Mouse (Mus musculus) layer of hippocampus, postnatal 10 days (tissue): ENCODE data around the gene Dnajb14. TPM values are rescaled to one million over a fixed set of nuclear protein-coding genes. Genes with fewer than 3 reads are reported as not detected.
A peak's percentile ranks its signal among the peaks of the same experiment; 100 is the strongest.
"Not testable (repeated sequence)": the region's sequence is repeated elsewhere in the genome, so short reads cannot be mapped to it uniquely, and the experiment has no call there.

Experiments used
- DNase-seq, 2 experiments: peaks; one replicate each; pipeline ENCODE4 v3.0.0; 2021; ENCODE audit warnings: low spot score in 2 of 2
- total RNA-seq, 2 experiments: library from RNA; stranded (reverse); gene quantifications; 2 replicates each; pipeline ENCODE4 v1.2.3; 2021

Gene Dnajb14
- total RNA-seq, 2 experiments from 2014 or later = 40.1 to 44.9 TPM

DNA sequence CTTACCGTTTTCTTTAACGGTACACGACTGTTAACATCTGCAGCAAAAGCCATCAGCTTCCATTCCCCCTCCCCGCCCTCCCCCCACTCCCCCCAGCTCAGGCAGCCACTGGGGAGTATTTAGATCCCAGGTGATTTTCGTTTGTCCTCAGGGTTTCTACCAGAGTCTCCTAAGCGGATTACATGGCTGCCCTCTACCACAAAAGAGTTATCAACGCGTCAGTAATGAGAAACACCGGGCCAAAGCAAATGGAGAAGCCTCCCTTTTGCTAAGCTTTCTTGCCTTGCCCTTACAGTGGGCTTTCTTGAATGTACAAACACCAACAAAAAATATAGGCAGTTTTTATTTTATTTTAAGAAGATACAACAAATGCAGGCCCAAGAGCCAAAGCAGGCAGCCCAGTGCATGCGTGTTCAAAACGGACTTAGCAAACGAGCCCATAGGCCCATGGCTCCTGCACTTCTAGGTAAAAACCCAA lies 50.3 kb downstream of the Dnajb14 start:
- DNase-seq = peak in 1 of 2 experiments; percentile 26

- DNase-seq = peak; percentile 81 to 86
Observed at GRCm38 (mm10) chr3:137918172-137918931, 50.9 kb downstream of the Dnajb14 start, which contains the start of gene Lamtor3. TSS of gene Lamtor3 (plus strand) at chr3:137918506.

- peak in 1 of 2 experiments; percentile 9 for DNase-seq
Observed at GRCm38 (mm10) chr3:137918932-137919311, 51.4 kb downstream of the Dnajb14 start.

- no peak for DNase-seq
Observed at GRCm38 (mm10) chr3:137919398-137919797, 51.9 kb downstream of the Dnajb14 start.

DNA sequence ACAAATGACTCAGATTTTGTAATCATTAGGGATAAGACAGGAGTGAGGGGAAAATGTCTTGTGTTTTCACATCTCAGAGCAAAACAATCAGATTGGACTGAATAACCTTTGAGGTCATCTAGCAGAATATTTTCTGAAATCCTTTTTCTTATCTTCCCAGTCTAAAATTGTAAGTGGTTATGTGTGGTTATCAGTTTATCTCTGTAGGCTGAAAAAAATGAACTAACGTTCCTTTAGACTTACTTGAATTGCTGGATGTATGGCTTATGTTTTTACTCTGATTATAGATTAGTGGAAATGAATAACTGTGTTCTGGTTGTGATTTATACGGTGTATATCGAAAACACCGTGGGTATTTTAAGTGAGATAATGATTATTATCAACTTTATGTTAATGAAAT lies 53.1 kb downstream of the Dnajb14 start:
- DNase-seq = no peak

GRCm38 (mm10) chr3:137927010-137927409 lies 59.5 kb downstream of the Dnajb14 start:
- DNase-seq = no peak

DNA sequence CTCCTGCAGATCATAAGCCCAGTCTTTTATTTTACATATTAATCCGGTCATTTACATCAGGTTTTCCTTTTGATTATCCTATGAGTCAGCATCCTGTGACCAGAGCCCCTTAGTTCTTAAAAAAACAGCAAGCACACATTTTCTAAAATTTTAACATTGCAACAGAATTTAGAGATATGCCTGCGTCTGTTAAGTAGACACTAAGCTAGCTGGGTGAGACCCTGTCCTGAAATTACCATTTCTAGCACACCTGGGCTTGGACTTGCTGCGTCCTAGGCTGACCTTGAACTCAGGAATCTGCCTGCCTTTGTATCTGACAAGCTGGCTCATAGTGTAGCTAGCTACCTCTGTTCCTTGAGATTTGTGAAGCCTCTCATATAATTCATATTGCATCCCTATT lies 62.5 kb downstream of the Dnajb14 start:
- no peak for DNase-seq

GRCm38 (mm10) chr3:137932748-137933147 lies 65.3 kb downstream of the Dnajb14 start:
- no peak for DNase-seq

DNA sequence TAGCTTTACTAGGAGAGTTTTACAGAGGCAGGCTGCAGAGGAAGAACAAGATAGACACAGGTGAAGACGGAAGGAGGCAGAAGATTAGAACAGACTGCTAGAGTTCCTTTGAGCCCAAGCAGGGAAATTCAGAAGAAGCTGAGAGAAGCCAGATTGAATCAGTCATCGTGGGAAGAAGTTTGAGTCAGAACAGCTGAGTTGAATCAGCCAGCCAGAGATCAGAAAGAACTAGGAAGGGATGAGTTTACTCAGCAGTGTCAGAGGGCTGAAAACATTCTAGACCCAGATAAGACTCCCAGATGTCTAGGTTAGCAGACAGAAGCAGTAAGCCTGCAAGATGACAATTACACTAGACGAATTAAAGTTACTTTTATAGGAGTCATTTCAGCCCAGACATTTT lies 66.5 kb downstream of the Dnajb14 start:
- DNase-seq = no peak

- DNase-seq = no peak
Observed at GRCm38 (mm10) chr3:137935570-137936525, 68.4 kb downstream of the Dnajb14 start.

- DNase-seq = no peak
Observed at GRCm38 (mm10) chr3:137936541-137936940, 69.1 kb downstream of the Dnajb14 start.

GRCm38 (mm10) chr3:137938608-137939007 lies 71.1 kb downstream of the Dnajb14 start:
- peak; percentile 37 to 53 for DNase-seq

DNA sequence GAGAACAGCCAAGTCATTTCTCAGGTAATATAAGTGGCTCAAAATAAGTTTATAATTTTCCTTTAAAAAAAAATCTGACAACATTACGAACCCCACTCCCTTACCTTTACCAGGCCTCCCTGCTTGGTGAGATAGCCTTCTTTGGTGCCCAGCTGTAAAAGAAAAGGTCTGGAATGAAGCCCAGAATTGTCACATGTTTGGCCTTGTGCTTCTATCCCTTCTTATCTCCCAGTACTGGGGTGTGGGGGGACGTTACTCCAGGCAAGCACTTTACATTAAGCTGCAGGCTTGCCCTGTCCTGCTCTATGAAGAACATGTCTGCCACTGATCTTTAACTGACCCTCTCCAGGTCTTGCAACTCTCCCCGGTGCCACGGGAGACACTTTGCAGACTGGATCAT lies 73.3 kb downstream of the Dnajb14 start:
- no peak for DNase-seq

DNA sequence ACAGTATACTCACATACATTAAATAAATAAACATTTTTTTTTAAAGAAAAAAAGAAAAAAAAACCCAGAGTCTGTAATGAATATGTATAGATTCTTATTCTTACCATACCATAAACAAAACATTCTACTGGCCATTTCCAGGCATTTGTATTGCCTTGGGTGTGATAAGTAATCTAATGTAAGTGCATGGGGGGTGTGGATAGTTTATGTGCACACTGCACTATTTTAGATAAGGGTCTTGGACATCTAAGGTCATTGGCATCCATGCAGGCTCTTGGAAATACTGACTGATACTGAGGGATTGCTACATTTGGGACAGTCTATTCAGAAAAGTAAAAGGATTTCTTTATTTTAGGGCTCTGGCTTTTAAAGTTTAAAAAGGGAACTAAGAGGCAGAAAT lies 74.1 kb downstream of the Dnajb14 start:
- DNase-seq = no peak

GRCm38 (mm10) chr3:137942098-137942622 lies 74.7 kb downstream of the Dnajb14 start:
- no peak for DNase-seq

DNA sequence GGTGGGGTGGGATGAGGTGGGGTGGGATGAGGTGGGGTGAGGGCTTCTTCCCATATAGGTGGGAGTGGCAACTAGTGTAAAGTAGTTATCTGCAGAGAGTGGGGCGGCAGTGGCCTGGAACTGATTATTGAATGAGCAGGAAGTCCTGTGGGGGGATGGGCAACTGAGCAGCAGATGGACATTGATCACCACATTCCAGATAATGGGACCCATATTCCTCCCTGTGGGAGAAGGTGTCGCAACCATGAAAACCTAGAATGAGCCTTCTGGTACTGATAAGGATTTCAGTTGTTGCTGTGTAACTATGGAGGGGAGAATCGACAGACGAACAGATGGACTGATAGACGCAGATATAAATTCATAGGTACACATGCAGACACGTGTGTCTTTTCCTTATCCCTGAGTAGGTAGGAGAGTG lies 76.3 kb downstream of the Dnajb14 start:
- no peak for DNase-seq

GRCm38 (mm10) chr3:137946827-137947226 lies 79.4 kb downstream of the Dnajb14 start:
- no peak for DNase-seq

- DNase-seq = no peak
Observed at GRCm38 (mm10) chr3:137947525-137947924, 80.0 kb downstream of the Dnajb14 start.

DNA sequence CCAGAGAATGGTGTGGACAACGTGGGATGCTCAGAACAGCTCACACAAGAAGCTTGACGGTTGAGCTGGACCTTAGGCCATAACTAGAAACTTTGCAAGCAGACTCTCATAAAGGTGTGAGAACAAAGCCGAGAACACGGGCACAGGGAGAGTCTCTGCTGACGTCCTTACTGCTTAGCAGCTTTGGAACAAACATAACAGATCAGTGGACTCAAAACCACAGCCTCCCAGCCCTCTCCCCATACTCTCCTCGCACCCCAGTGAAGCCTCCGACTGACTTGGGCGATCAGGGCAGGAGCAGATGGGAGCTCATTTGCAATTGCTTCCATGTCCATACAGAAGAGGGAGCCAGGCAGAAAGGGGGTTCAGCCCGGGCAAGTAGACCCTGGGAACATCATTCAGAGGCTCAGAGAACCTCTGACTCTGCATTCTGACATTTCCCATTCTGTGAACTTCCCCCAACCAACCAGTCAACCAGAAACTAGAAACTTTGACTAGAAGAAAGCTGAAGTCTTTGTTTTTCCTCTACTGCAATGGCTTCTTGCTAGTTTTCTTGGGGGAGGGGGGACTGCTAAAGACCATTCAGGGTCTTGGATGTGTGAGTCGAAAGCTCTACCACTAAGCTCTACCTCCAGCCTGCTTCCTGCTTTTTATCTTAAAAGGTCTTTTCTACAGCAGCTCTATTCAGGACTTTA lies 82.9 kb downstream of the Dnajb14 start:
- no peak for DNase-seq

DNA sequence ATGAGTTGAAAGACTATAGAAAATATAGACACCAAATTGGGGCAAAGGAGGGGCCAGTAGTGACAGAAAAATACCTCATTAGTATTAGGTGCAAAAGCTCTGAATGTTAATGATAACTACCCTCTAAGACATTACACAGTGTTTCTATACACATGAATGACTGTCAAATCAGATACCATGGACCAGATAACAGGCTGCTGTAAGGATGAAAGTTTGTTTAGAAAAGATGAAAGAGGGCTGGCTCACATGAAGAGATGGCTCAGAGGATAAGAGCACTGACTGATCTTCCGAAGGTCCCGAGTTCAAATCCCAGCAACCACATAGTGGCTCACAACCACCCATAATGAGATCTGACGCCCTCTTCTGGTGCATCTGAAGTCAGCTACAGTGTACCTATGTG lies 83.8 kb downstream of the Dnajb14 start:
- not testable (repeated sequence) for DNase-seq

DNA sequence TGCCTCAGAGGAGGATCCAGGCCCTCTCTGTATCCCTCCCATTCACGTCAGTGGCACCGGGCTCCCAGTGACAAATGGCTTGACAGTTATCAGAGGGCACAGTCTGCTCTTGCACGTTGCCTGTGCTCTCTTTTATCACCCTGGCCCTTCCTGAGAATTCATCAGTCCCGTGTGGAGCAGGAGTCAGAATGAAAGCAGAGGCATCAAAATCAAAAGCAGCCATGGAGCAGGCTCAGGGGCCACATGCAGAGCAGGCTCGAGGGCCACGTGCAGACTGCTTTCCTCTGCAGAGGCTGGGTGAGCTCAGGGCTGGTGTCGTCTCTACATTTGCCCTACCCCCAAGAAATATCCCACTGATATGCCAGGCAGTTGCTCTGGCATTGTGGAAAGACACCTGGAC lies 84.3 kb downstream of the Dnajb14 start:
- no peak for DNase-seq
